Mouse (Mus musculus): ENCODE measurements around the gene Prss35. TPM values are rescaled to one million over a fixed set of nuclear protein-coding genes. Genes with fewer than 3 reads are reported as not detected.
A peak's percentile ranks its signal among the peaks of the same experiment; 100 is the strongest.

Gene Prss35
- polyA plus RNA-seq, 1 experiment from 2014 or later, result 54.5 TPM

DNA sequence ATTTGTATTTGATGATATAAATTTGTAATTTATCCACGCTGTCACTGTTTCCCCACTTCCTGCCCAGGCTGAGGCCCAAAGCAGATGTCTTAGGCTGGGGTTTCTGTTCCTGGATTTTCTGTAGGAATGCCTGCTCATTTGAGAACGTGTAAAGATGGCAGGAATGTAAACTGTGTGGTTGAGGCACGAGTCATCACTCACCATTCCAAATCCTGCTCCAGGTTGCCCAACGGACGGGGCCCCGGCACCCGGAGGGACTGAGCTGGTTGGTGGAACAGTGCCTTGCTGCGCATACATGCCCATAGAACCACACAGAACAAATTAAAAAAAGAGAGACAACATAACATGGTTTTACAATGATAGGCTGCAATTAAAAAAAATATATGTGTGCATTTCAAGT, 30.5 kb downstream of the Prss35 start:
- WGBS, result 58% methylated on average over 8 of the region's 8 CpGs
- H3K9ac ChIP-seq, result no peak overlapping the region
- H3K4me1 ChIP-seq, result no peaks in the 10 kb centered on the region; the same call in 1 of the 2 replicates
- no peak for ATAC-seq (ENCODE audit: insufficient number of reproducible peaks, low FRiP score, low TSS enrichment, low read depth)
- H3K27ac ChIP-seq (replicated peaks), result no peak overlapping the region
- no peak overlapping the region for H3K4me3 ChIP-seq (replicated peaks)
- no peaks in the 10 kb centered on the region for H3K9me3 ChIP-seq (replicated peaks)
- no peaks in the 10 kb centered on the region for H3K36me3 ChIP-seq
- H3K27me3 ChIP-seq, result no peaks in the 10 kb centered on the region
- no peak overlapping the region for H3K4me2 ChIP-seq (replicated peaks)

DNA sequence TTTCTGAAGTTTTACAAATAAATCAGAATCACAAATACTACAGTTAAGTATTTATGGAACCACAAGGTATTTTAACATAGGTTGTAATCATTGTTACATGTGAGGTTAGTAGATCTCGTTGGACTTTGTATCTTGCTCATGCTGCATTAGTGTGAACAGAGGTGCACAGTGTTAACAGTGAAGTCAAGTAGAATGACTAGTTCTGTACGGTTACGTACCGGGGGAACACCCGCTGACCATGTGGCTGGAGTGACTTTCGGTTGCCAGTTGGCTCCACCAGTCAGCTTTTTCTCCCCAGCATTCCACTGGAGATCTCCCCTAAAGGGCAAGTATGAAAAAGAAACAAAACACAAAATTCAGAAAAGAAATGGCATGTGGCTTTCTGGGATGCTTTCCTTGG, 31.9 kb downstream of the Prss35 start:
- no peak for ATAC-seq (ENCODE audit: insufficient number of reproducible peaks, low FRiP score, low TSS enrichment, low read depth)
- Histone ChIP-seq H3K9me3 (replicated peaks) (no peaks in the 10 kb centered on the region), H3K4me3 (replicated peaks) (no peak overlapping the region), H3K27me3 (no peaks in the 10 kb centered on the region), H3K36me3 (no peaks in the 10 kb centered on the region), H3K27ac (replicated peaks) (no peak overlapping the region), H3K4me2 (replicated peaks) (no peak overlapping the region), H3K4me1 (no peaks in the 10 kb centered on the region; the same call in 1 of the 2 replicates), H3K9ac (no peak overlapping the region)
- WGBS, result 92% methylated on average over 6 of the region's 6 CpGs

DNA sequence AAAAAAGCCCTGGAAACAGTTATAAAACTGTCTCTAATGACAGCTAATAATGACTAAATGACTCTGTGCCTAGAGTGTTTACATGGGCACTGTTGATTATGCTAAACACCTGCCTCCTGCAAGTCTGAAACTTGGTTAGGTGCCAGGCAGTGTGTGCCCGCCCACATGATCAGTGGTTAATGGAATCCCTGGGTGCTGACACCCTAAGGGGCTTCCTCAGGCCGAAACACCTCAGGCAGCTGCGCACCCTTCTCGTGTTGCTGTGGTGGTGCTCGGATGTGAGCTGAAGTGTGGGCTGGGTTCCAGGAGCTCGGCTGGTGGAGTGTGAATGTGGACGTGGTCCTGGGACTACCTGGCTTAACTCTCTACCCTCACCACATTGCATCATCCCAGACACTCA, 33.9 kb downstream of the Prss35 start:
- Histone ChIP-seq H3K27me3 (no peaks in the 10 kb centered on the region), H3K9ac (no peak overlapping the region), H3K36me3 (no peaks in the 10 kb centered on the region), H3K27ac (replicated peaks) (no peak overlapping the region), H3K4me1 (no peaks in the 10 kb centered on the region; the same call in 1 of the 2 replicates), H3K9me3 (replicated peaks) (no peaks in the 10 kb centered on the region), H3K4me2 (replicated peaks) (no peak overlapping the region), H3K4me3 (replicated peaks) (no peak overlapping the region)
- 61% methylated on average over 7 of the region's 7 CpGs for WGBS
- ATAC-seq (ENCODE audit: insufficient number of reproducible peaks, low FRiP score, low TSS enrichment, low read depth), result peak; percentile 65

DNA sequence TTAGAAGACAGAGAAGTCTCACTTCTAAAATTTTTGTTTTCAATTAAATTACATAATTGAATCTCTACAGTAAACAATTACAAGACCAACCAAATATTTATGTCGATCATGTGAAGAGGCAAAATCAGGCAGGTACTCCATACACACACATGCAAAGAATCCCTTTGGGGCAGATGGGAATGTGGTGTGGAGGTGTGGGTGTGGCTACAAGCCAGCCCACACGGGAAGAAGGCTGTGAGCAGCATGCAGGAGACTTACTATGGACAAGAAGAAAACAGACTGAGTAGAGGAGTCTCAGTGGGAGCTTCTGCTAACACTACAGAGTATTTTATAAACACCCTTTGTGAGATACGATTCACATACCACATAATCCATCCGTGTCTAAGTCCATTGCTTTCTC, 34.8 kb downstream of the Prss35 start:
- WGBS, result 54% methylated on average over 4 of the region's 4 CpGs
- H3K4me2 ChIP-seq (replicated peaks), result no peak overlapping the region
- no peaks in the 10 kb centered on the region; the same call in 1 of the 2 replicates for H3K4me1 ChIP-seq
- H3K27ac ChIP-seq (replicated peaks), result no peak overlapping the region
- H3K27me3 ChIP-seq, result no peaks in the 10 kb centered on the region
- no peak overlapping the region for H3K9ac ChIP-seq
- no peak for ATAC-seq (ENCODE audit: insufficient number of reproducible peaks, low FRiP score, low TSS enrichment, low read depth)
- H3K9me3 ChIP-seq (replicated peaks), result no peaks in the 10 kb centered on the region
- no peaks in the 10 kb centered on the region for H3K36me3 ChIP-seq
- H3K4me3 ChIP-seq (replicated peaks), result no peak overlapping the region

DNA sequence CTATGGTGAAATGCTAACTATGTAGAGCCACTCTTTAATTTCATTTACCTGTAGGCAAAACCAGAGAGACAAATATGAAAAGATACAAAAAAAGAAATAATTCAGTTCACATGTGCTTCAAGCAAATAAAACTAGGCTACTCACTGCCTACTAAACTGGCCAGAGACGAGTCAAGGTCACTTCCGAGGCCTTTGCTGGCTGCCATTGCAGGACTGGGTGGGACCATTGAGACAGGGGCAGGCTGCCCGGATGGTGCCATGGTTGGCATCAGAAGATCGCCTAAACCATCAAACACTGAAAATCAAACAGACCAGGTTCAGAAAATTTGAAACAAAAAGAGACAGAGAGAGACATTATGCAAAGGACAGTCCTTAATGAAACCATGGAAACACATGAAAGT, 38.0 kb downstream of the Prss35 start:
- Histone ChIP-seq H3K4me2 (replicated peaks) (no peak overlapping the region), H3K4me1 (0 out of 2 replicates have a peak, but pooled peaks cover 4% of the 10 kb centered on the region), H3K27ac (replicated peaks) (no peak overlapping the region), H3K36me3 (no peaks in the 10 kb centered on the region), H3K9ac (no peak overlapping the region), H3K27me3 (no peaks in the 10 kb centered on the region), H3K9me3 (replicated peaks) (no peaks in the 10 kb centered on the region), H3K4me3 (replicated peaks) (no peak overlapping the region)
- 87% methylated on average over 4 of the region's 4 CpGs for WGBS
- ATAC-seq (ENCODE audit: insufficient number of reproducible peaks, low FRiP score, low TSS enrichment, low read depth), result no peak

DNA sequence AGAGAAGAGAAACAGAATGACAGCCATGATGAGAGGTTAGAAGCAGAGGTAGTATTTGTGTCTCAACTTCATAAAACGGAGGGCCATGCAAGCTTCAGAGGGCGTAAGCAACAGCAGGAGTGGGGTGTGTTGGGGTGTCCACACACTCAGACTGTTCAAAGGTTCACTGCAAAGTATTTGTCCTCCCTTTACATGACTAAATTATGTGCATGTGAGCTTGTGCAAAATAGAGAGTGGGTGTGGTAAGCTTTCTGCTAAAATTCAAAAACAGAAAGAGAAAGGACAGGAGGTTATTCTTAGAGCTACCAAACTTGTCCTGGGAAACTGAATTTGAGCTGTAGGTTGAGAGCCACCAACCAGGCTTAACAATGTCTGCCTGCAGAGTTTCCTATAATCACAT, 39.4 kb downstream of the Prss35 start:
- no peak overlapping the region for H3K4me2 ChIP-seq (replicated peaks)
- no peaks in the 10 kb centered on the region for H3K9me3 ChIP-seq (replicated peaks)
- 0 out of 2 replicates have a peak, but pooled peaks cover 4% of the 10 kb centered on the region for H3K4me1 ChIP-seq
- H3K27ac ChIP-seq (replicated peaks), result no peak overlapping the region
- 91% methylated on average over 2 of the region's 2 CpGs for WGBS
- no peak overlapping the region for H3K9ac ChIP-seq
- no peaks in the 10 kb centered on the region for H3K27me3 ChIP-seq
- no peak overlapping the region for H3K4me3 ChIP-seq (replicated peaks)
- no peaks in the 10 kb centered on the region for H3K36me3 ChIP-seq
- ATAC-seq (ENCODE audit: insufficient number of reproducible peaks, low FRiP score, low TSS enrichment, low read depth), result no peak

DNA sequence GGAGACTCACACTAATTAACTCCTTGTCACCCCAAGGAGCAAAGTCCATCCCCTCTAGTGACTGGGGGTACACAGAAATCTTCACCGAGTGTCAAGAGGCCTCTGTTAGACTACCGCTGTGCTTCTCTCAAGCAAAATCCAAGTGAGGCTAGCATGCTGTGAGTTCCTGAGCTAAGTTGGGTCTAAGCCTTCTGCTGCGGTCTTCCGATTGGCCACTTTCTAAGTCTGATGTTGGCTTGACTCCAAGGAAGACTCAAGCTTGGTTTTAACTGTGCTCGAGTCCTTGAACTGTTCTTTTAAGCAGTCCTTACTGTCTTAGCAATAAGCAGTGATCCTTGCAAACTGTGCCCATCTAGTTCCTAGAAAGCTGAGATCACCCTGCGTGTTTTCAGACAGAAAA, 45.7 kb downstream of the Prss35 start:
- ATAC-seq (ENCODE audit: insufficient number of reproducible peaks, low FRiP score, low TSS enrichment, low read depth), result no peak
- Histone ChIP-seq H3K9me3 (replicated peaks) (no peaks in the 10 kb centered on the region), H3K27me3 (0 out of 2 replicates have a peak, but pooled peaks cover 3% of the 10 kb centered on the region), H3K36me3 (no peaks in the 10 kb centered on the region), H3K4me2 (replicated peaks) (no peak overlapping the region), H3K9ac (no peak overlapping the region), H3K4me3 (replicated peaks) (no peak overlapping the region), H3K27ac (replicated peaks) (no peak overlapping the region), H3K4me1 (0 out of 2 replicates have a peak, but pooled peaks cover 2% of the 10 kb centered on the region)
- 73% methylated on average over 6 of the region's 6 CpGs for WGBS

DNA sequence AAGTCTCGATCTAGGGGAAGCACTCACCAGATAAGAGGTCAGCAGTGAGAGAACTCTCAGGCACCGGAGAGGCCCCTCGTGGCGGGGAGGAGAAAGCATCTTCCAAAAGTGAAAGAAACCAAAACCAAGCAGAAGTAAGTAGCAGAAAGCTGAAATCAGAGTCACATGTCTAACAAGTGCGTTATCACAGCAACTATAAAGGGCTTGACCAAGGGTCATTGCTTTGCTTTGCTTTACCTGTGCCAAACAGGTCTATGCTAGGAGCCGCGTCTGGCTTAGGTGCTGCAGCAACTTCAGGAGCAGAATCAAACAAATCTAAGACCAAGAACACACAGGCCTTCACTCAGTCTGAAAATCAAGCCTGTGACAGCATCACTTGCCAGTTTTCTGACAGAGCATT, 48.5 kb downstream of the Prss35 start:
- ATAC-seq (ENCODE audit: insufficient number of reproducible peaks, low FRiP score, low TSS enrichment, low read depth), result no peak
- H3K36me3 ChIP-seq, result no peaks in the 10 kb centered on the region

DNA sequence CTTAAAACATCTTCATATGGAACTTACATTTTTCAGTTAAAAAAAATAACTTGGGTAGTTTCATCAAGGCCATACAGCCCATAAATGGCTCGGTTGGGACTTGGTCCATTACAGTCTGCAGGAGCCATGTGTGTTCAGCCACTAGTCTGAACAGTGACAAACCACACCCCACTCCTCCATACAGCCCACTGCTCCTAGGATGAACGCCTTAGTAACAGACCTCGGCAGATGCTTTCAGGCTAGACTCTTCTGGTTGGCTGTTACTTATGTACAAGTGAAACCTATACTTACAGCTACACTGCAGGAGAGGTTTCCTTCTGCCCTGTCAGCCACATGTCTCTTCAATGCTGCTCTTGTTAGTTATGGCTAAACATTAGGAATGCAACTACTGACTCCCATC, 51.8 kb downstream of the Prss35 start:
- Histone ChIP-seq H3K9ac (no peak overlapping the region), H3K4me1 (peaks cover 8% of the 10 kb centered on the region; the same call in 1 of the 2 replicates), H3K27ac (replicated peaks) (peak overlapping the region; percentile 17; the same call in 1 of the 2 replicates), H3K4me2 (replicated peaks) (no peak overlapping the region), H3K9me3 (replicated peaks) (no peaks in the 10 kb centered on the region), H3K4me3 (replicated peaks) (no peak overlapping the region), H3K27me3 (no peaks in the 10 kb centered on the region), H3K36me3 (no peaks in the 10 kb centered on the region)
- peak; percentile 65; the same call in 1 of the 2 replicates for ATAC-seq (ENCODE audit: insufficient number of reproducible peaks, low FRiP score, low TSS enrichment, low read depth)
- WGBS, result 27% methylated on average over 3 of the region's 3 CpGs

More for the DNA sequence above, 48.5 kb downstream of the Prss35 start:
- WGBS, result 83% methylated on average over 7 of the region's 7 CpGs
- Histone ChIP-seq H3K27ac (replicated peaks) (no peak overlapping the region), H3K27me3 (0 out of 2 replicates have a peak, but pooled peaks cover 3% of the 10 kb centered on the region), H3K4me3 (replicated peaks) (no peak overlapping the region), H3K9me3 (replicated peaks) (no peaks in the 10 kb centered on the region), H3K9ac (no peak overlapping the region), H3K4me2 (replicated peaks) (no peak overlapping the region), H3K4me1 (peaks cover 4% of the 10 kb centered on the region; the same call in 1 of the 2 replicates)

DNA sequence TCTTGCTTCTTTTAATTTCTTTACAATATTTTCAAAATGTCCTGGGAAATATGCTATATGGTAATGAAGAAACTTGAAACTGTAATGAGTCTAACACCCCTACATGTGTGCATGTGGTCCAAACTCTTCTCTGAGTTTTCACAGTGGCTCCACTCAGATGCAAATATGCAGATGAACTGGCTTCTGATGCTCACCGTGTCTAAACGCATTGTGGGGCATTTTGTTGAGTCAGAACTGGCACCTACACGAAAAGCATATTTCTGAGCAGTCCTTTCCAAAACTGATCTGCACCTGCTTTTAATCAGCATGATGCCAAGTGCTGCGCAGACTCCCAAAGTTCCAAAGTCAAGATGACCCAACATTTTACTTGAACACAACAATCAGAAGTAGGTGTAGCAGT, 54.1 kb downstream of the Prss35 start:
- ATAC-seq (ENCODE audit: insufficient number of reproducible peaks, low FRiP score, low TSS enrichment, low read depth), result no peak
- Histone ChIP-seq H3K9ac (no peak overlapping the region), H3K27ac (replicated peaks) (no peak overlapping the region), H3K27me3 (no peaks in the 10 kb centered on the region), H3K4me3 (replicated peaks) (no peak overlapping the region), H3K4me1 (peaks cover 8% of the 10 kb centered on the region; the same call in 1 of the 2 replicates), H3K4me2 (replicated peaks) (no peak overlapping the region), H3K36me3 (no peaks in the 10 kb centered on the region), H3K9me3 (replicated peaks) (no peaks in the 10 kb centered on the region)
- 51% methylated on average over 4 of the region's 4 CpGs for WGBS

DNA sequence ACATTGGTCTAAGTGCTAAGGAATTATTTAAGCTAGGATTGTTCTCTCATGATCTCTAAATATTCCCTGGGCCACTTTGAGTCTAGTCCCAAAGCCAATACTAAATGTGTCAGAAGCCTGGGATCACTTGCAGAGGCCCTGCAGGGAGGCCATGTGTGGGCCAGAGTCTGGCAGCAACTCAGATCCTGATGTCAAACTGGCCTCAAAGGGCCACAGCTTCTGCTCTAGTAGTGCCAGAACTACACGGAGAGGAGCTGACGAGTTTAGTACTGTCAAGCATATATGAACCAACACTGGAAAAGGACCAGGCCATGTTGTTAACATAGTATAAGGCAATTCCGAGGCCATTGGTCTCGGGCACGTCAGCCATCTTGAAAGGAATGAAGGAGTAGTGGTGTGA, 54.7 kb downstream of the Prss35 start:
- no peaks in the 10 kb centered on the region for H3K9me3 ChIP-seq (replicated peaks)
- H3K27ac ChIP-seq (replicated peaks), result no peak overlapping the region
- no peak overlapping the region for H3K4me3 ChIP-seq (replicated peaks)
- H3K4me2 ChIP-seq (replicated peaks), result no peak overlapping the region
- no peak overlapping the region for H3K9ac ChIP-seq
- H3K4me1 ChIP-seq, result peaks cover 8% of the 10 kb centered on the region; the same call in 1 of the 2 replicates
- no peak for ATAC-seq (ENCODE audit: insufficient number of reproducible peaks, low FRiP score, low TSS enrichment, low read depth)
- no peaks in the 10 kb centered on the region for H3K36me3 ChIP-seq
- 80% methylated on average over 5 of the region's 5 CpGs for WGBS
- H3K27me3 ChIP-seq, result no peaks in the 10 kb centered on the region

DNA sequence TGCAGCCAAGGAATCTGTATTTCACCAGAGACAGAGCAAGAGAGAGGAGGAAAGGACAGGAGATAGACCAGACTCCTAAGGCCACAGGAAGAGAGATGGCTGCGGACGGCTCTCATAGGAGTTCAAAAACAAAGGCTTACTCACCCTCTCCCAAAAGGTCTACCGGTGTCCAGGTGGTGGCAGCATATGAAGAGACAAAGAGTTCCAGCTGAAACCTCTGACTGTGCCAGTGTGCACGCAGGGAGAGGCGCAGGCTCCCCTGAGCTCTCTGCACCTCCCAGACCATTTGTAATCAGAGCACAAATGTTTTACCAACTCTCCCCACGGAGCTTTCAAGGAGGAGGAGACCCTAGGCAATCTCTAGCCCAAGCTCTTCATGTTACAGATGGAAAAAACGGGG, 55.2 kb downstream of the Prss35 start:
- ATAC-seq (ENCODE audit: insufficient number of reproducible peaks, low FRiP score, low TSS enrichment, low read depth), result no peak
- Histone ChIP-seq H3K4me1 (peaks cover 8% of the 10 kb centered on the region; the same call in 1 of the 2 replicates), H3K27ac (replicated peaks) (no peak overlapping the region), H3K27me3 (no peaks in the 10 kb centered on the region), H3K36me3 (no peaks in the 10 kb centered on the region), H3K4me3 (replicated peaks) (no peak overlapping the region), H3K9ac (no peak overlapping the region), H3K4me2 (replicated peaks) (no peak overlapping the region), H3K9me3 (replicated peaks) (no peaks in the 10 kb centered on the region)
- WGBS, result 44% methylated on average over 7 of the region's 7 CpGs

Data from embryonic facial prominence, embryonic 15.5 days (tissue).